Mouse (Mus musculus) MEL (cell line): ENCODE measurements at regions not wholly inside any gene's neighbourhood (a gene's known extent, or its start where the extent isn't known, plus 50 kb on each side); places are given as distances from the start of the nearest gene placed in this dataset.

ENCODE experiments used
- CHD1 ChIP-seq: IDR thresholded peaks from 2 replicates; pipeline ENCODE4 v1.6.1; 2012; ENCODE audit warnings: low read depth, mild to moderate bottlenecking, inconsistent platforms, low read length, improper control_type of control experiment
- CTCF ChIP-seq, 3 experiments: IDR thresholded peaks in 2 of 3; conservative IDR thresholded peaks in 1 of 3; 2 replicates each; pipeline ENCODE4 v1.5.1; 2011 to 2012; ENCODE audit warnings: low read length in 3 of 3, low read depth in 2 of 3, mild to moderate bottlenecking in 2 of 3, improper control_type of control experiment in 1 of 3, inconsistent platforms in 1 of 3, mixed read lengths in 1 of 3, moderate library complexity in 1 of 3; ENCODE audit not compliant: control insufficient read depth in 1 of 3, insufficient read depth in 1 of 3, poor library complexity in 1 of 3, severe bottlenecking in 1 of 3
- GATA1 ChIP-seq: IDR thresholded peaks from 2 replicates; pipeline ENCODE4 v1.6.1; 2011; ENCODE audit warnings: low read depth, low read length, improper control_type of control experiment
- MAZ ChIP-seq: IDR thresholded peaks from 2 replicates; pipeline ENCODE4 v1.6.1; 2012; ENCODE audit warnings: low read depth, mild to moderate bottlenecking, inconsistent platforms, low read length, improper control_type of control experiment
- MYB ChIP-seq: IDR thresholded peaks from 2 replicates; pipeline ENCODE4 v1.6.1; 2011; ENCODE audit warnings: mild to moderate bottlenecking, low read depth, low read length, improper control_type of control experiment
- POLR2A ChIP-seq, 2 experiments: IDR thresholded peaks; 2 replicates each; pipeline ENCODE4 v1.6.1; 2011 to 2012; ENCODE audit warnings: low read length in 2 of 2, mild to moderate bottlenecking in 2 of 2, control low read depth in 1 of 2, improper control_type of control experiment in 1 of 2, low read depth in 1 of 2, moderate library complexity in 1 of 2; ENCODE audit not compliant: control insufficient read depth in 1 of 2, insufficient read depth in 1 of 2, poor library complexity in 1 of 2
- USF1 ChIP-seq: IDR thresholded peaks from 2 replicates; pipeline ENCODE4 v1.6.1; 2014; ENCODE audit warnings: low read depth, mild to moderate bottlenecking, inconsistent platforms, low read length, improper control_type of control experiment, moderate library complexity
- ZNF384 ChIP-seq: IDR thresholded peaks from 2 replicates; pipeline ENCODE4 v1.6.1; 2012; ENCODE audit warnings: low read depth, mild to moderate bottlenecking, inconsistent platforms, low read length, improper control_type of control experiment

DNA sequence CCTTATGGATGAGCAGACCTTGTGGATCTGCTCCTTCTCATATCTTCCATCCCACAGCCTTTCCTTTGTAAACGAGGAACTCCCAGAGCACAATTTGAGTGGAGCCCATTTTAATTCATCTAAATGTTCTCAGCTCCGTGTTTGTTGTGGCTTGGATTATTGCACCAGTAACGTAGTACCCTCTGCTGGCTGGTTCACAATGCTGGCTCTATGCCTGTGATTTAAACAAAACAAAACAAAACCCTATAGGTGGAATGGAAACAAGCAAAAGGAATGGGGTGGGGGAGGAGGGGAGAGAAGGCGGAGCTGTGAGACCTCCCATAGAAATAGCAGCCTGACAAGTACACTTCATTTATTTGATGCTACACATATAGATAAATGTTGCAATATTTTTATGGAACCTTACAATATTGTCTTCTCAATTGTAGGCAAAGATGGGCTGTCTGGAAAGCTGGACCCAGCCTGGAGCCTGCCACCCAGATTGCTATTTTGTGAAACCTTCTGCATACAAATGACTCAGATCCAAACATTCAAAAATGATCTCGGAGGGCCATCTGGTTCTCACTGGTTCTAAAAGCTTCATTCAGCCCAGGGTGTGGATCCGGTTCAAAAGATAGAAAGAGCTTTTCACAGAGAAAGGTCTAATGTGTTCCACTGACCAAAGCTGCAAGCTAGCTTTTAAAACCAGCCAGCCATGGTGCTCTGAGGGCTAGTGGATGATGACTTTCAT is 230.3 kb upstream of the Ubash3b start:
- no peak for TF ChIP-seq GATA1
- no peak for TF ChIP-seq POLR2A (IDR thresholded peaks at IDR 0.05; ENCODE audit: control insufficient read depth in 1 of 2, insufficient read depth in 1 of 2, low read depth in 1 of 2, low read length in 2 of 2, poor library complexity in 1 of 2)
- no peak for TF ChIP-seq CHD1
- TF ChIP-seq CTCF (IDR thresholded peaks at IDR 0.05 in 2 of 3, conservative IDR thresholded peaks at IDR 0.05 in 1 of 3; ENCODE audit: control insufficient read depth in 1 of 3, insufficient read depth in 1 of 3, low read depth in 2 of 3, low read length in 3 of 3, poor library complexity in 1 of 3, severe bottlenecking in 1 of 3): no peak
- no peak for TF ChIP-seq MAZ
- no peak for TF ChIP-seq ZNF384
- TF ChIP-seq USF1: no peak
- no peak for TF ChIP-seq MYB
